Mouse (Mus musculus) stomach, postnatal 0 days (tissue): Measurements from ENCODE around the gene Map3k15.

Experiments
- CTCF ChIP-seq: IDR thresholded peaks from 2 replicates; pipeline ENCODE4 v1.5.1; 2016; ENCODE audit warnings: antibody characterized with exemption, low read depth, mild to moderate bottlenecking, moderate library complexity
- EP300 ChIP-seq: optimal IDR thresholded peaks from 2 replicates; pipeline ENCODE3; 2016; ENCODE audit warnings: antibody characterized with exemption

DNA sequence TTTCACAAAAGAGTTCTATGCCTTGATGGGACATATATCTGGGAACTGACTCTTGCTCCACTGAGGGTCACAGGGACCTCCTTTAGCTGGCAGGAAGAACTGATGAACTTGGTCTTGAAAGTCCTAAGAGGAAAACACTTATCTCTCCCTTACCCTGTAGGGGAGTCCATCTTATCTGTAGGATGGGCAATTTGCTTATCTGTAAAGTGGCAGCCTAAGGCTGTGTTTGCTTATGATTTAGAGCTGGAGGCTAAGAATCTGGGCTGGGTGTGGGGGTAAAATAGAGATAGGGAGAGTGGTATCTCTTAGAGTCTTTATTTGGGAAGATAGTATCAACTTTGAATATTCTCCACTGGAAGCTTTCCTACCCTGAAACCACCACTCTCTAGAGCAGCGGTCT, 125.5 kb downstream of the Map3k15 start:
- TF ChIP-seq EP300 (no peak), CTCF (no peak)
